ENCODE assay signal across 21 mouse cellular contexts in the genomic region with DNA sequence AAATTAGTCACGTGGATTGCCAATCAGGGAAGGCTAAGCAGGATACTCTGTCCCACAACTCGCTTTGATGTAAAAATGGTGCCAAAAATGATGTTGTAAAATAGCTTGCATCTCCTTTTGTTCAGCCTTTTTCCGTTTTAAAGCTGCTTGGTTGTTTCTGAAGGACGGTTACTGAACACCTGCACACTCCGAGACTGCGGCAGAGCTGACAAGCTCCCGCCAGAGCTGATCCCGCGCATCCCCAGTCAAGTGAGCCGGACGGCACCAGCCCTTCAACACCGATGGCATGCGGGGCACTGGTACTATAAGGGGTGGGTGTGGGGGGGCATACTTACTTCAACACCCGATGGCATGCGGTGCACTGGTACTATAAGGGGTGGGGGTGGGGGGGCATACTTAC. TPM values are rescaled to one million over a fixed set of nuclear protein-coding genes. Genes with fewer than 3 reads are reported as not detected.
DNase-seq lines count a peak whose midpoint lies in the region; ATAC-seq and TF ChIP-seq lines count a peak whose summit lies in the region.
"Had no signal": no experiment of that assay in that cellular context is flagged by ENCODE, and none has a peak within 500 bp of the region (broad histone marks: within the 10 kb centered on the region; RNA-seq: fewer than 3 reads in every experiment).

No protein-coding gene starts in this region.

- DNase-seq in hindbrain, postnatal 0 days (ENCODE audit: low spot score), result no peak
- peak; percentile 67 for DNase-seq in A20 (ENCODE audit: low read depth, low spot score)
- DNase-seq in CD4-positive helper T cell, adult 2 months (ENCODE audit: low read depth, low spot score), result peak; percentile 42
- no peak for DNase-seq in left cerebral cortex, adult 18-20 months (ENCODE audit: low spot score in 2 of 2)
- DNase-seq in cerebellum, adult 2 months, result no peak
- DNase-seq: adrenal gland, postnatal 10 days; gastrocnemius, postnatal 10 days; heart, postnatal 10 days; kidney, postnatal 14 days; right cerebral cortex, adult 18-20 months had no signal

- 0 out of 2 replicates have a peak, but pooled peaks have one; percentile 30 for ATAC-seq in hindbrain, embryonic 16.5 days
- no peak for ATAC-seq in hindbrain, postnatal 0 days
- no peak for ATAC-seq in intestine, embryonic 16.5 days
- ATAC-seq: forebrain, embryonic 14.5 days had no signal

- peaks cover 5% of the 10 kb centered on the region for H3K4me1 ChIP-seq in hindbrain, embryonic 16.5 days (ENCODE audit: control insufficient read depth, insufficient read depth, low read depth, low read length)
- 0 out of 2 replicates have a peak, but pooled peaks cover 4% of the 10 kb centered on the region for H3K4me1 ChIP-seq in hindbrain, postnatal 0 days (ENCODE audit: insufficient read depth, low read length)
- H3K4me1 ChIP-seq in small intestine, adult 2 months (ENCODE audit: control insufficient read depth, insufficient read depth, insufficient read length, low read length), result peaks cover 4% of the 10 kb centered on the region; the same call in 1 of the 2 replicates
- H3K4me1 ChIP-seq in intestine, embryonic 16.5 days (ENCODE audit: control insufficient read depth, insufficient read depth, low read length), result 0 out of 2 replicates have a peak, but pooled peaks cover 2% of the 10 kb centered on the region
- H3K4me1 ChIP-seq in cerebellum, adult 2 months (ENCODE audit: control insufficient read depth, insufficient read depth, low read length), result peaks cover 34% of the 10 kb centered on the region
- H3K4me1 ChIP-seq: limb, embryonic 10.5 days had no signal

- no peak overlapping the region for H3K27ac ChIP-seq in hindbrain, embryonic 16.5 days (ENCODE audit: low read depth, low read length)
- H3K27ac ChIP-seq in hindbrain, postnatal 0 days, result no peak overlapping the region
- peak overlapping the region; percentile 43; the same call in 1 of the 2 replicates for H3K27ac ChIP-seq in small intestine, adult 2 months (ENCODE audit: insufficient read depth, low read depth, low read length)
- no peak overlapping the region for H3K27ac ChIP-seq in intestine, embryonic 16.5 days (ENCODE audit: low read length)
- H3K27ac ChIP-seq in cerebellum, adult 2 months (ENCODE audit: insufficient read depth, low read length), result no peak overlapping the region
- H3K27ac ChIP-seq: limb, embryonic 10.5 days; liver, embryonic 14.5 days; neural tube, embryonic 15.5 days had no signal

- H3K4me3 ChIP-seq in hindbrain, embryonic 16.5 days (ENCODE audit: low read length), result no peak overlapping the region
- H3K4me3 ChIP-seq in hindbrain, postnatal 0 days (ENCODE audit: low read length), result no peak overlapping the region
- peak overlapping the region; percentile 9; the same call in 1 of the 2 replicates for H3K4me3 ChIP-seq in small intestine, adult 2 months (ENCODE audit: low read depth, low read length)
- H3K4me3 ChIP-seq in intestine, embryonic 16.5 days (ENCODE audit: low read length), result no peak overlapping the region
- no peak overlapping the region for H3K4me3 ChIP-seq in cerebellum, adult 2 months (replicated peaks; ENCODE audit: insufficient read depth, low read depth, low read length)
- H3K4me3 ChIP-seq: limb, embryonic 10.5 days; neural tube, embryonic 15.5 days had no signal

- 87% methylated on average over 15 of the region's 15 CpGs for WGBS in hindbrain, embryonic 16.5 days
- WGBS in hindbrain, postnatal 0 days, result 82% methylated on average over 15 of the region's 15 CpGs
- 77% methylated on average over 15 of the region's 15 CpGs for WGBS in small intestine, adult 2 months
- 91% methylated on average over 15 of the region's 15 CpGs for WGBS in intestine, embryonic 16.5 days
- WGBS in cerebellum, adult 2 months, result 72% methylated on average over 15 of the region's 15 CpGs

- H3K9me3 ChIP-seq in hindbrain, embryonic 16.5 days (ENCODE audit: control insufficient read depth, low read length), result no peaks in the 10 kb centered on the region
- no peaks in the 10 kb centered on the region for H3K9me3 ChIP-seq in hindbrain, postnatal 0 days (ENCODE audit: low read length)
- no peaks in the 10 kb centered on the region for H3K9me3 ChIP-seq in intestine, embryonic 16.5 days (ENCODE audit: control insufficient read depth, low read length)
- H3K9me3 ChIP-seq: limb, embryonic 10.5 days; neural tube, embryonic 15.5 days had no signal

- H3K4me2 ChIP-seq in hindbrain, embryonic 16.5 days (ENCODE audit: low read length), result no peak overlapping the region
- no peak overlapping the region for H3K4me2 ChIP-seq in hindbrain, postnatal 0 days (ENCODE audit: low read depth, low read length)
- no peak overlapping the region for H3K4me2 ChIP-seq in intestine, embryonic 16.5 days (ENCODE audit: low read depth, low read length)
- H3K4me2 ChIP-seq: neural tube, embryonic 15.5 days had no signal

- no peaks in the 10 kb centered on the region for H3K27me3 ChIP-seq in hindbrain, embryonic 16.5 days (replicated peaks; ENCODE audit: control insufficient read depth, insufficient read depth, low read length)
- no peaks in the 10 kb centered on the region for H3K27me3 ChIP-seq in hindbrain, postnatal 0 days (ENCODE audit: insufficient read depth, low read length)
- no peaks in the 10 kb centered on the region for H3K27me3 ChIP-seq in small intestine, adult 2 months (ENCODE audit: control insufficient read depth, insufficient read depth, low read length)
- H3K27me3 ChIP-seq in intestine, embryonic 16.5 days (replicated peaks; ENCODE audit: control insufficient read depth, insufficient read depth, low read length), result no peaks in the 10 kb centered on the region
- H3K27me3 ChIP-seq in cerebellum, adult 2 months (ENCODE audit: control insufficient read depth, insufficient read depth, low read length), result no peaks in the 10 kb centered on the region
- H3K27me3 ChIP-seq: neural tube, embryonic 15.5 days had no signal

- H3K9ac ChIP-seq in hindbrain, embryonic 16.5 days (ENCODE audit: low read depth, low read length), result no peak overlapping the region
- no peak overlapping the region for H3K9ac ChIP-seq in hindbrain, postnatal 0 days (replicated peaks; ENCODE audit: low read length)
- no peak overlapping the region for H3K9ac ChIP-seq in intestine, embryonic 16.5 days (ENCODE audit: low read depth, low read length)
- H3K9ac ChIP-seq: liver, embryonic 14.5 days; neural tube, embryonic 15.5 days had no signal

- H3K36me3 ChIP-seq in hindbrain, embryonic 16.5 days (ENCODE audit: control insufficient read depth, insufficient read depth, low read length), result peaks cover 8% of the 10 kb centered on the region; the same call in 1 of the 2 replicates
- 0 out of 2 replicates have a peak, but pooled peaks cover 3% of the 10 kb centered on the region for H3K36me3 ChIP-seq in hindbrain, postnatal 0 days (ENCODE audit: insufficient read depth, low read length)
- H3K36me3 ChIP-seq in small intestine, adult 2 months (ENCODE audit: control insufficient read depth, insufficient read depth, low read length), result peaks cover 22% of the 10 kb centered on the region
- H3K36me3 ChIP-seq in intestine, embryonic 16.5 days (ENCODE audit: control insufficient read depth, insufficient read depth, low read length), result peaks cover 4% of the 10 kb centered on the region; the same call in 1 of the 2 replicates

- TF ChIP-seq CTCF in hindbrain, postnatal 0 days (IDR thresholded peaks at IDR 0.05; ENCODE audit: low read depth), result no peak
- no peak for TF ChIP-seq CTCF in small intestine, adult 2 months (IDR thresholded peaks at IDR 0.05; ENCODE audit: extremely low read depth, insufficient read length, insufficient replicate concordance, low read depth, low read length)
- no peak for TF ChIP-seq CTCF in cerebellum, adult 2 months (IDR thresholded peaks at IDR 0.05; ENCODE audit: borderline replicate concordance, insufficient read depth, low read depth, low read length)

- TF ChIP-seq POLR2A in small intestine, adult 2 months (IDR thresholded peaks at IDR 0.05; ENCODE audit: low read depth, low read length), result no peak
- TF ChIP-seq POLR2A in cerebellum, adult 2 months (IDR thresholded peaks at IDR 0.05; ENCODE audit: borderline replicate concordance, insufficient read depth, low read length), result no peak

RNA-seq across cellular contexts. Expression of a gene that starts 17.4 kb away (rescaled TPM):
- 8.9 and 10.1 TPM in 2 replicates for polyA plus RNA-seq in hindbrain, embryonic 16.5 days (2015; fragmentation: Nextera tagmentation; extraction: Ambion mirVana)
- 52.6 and 59.3 TPM in 2 replicates for total RNA-seq in hindbrain, postnatal 0 days (2014; rRNA removed)
- polyA plus RNA-seq in hindbrain, postnatal 0 days (2015; fragmentation: Nextera tagmentation; extraction: Ambion mirVana), result 8.1 and 8.4 TPM in 2 replicates
- polyA plus RNA-seq in small intestine, adult 2 months (2012; rRNA removed), result 27.2 and 55.2 TPM in 2 replicates
- 100 to 1,000 TPM; 117 to 124 TPM for total RNA-seq in left cerebral cortex, adult 18-20 months (2021)
- 6.3 and 7.1 TPM in 2 replicates for polyA plus RNA-seq in intestine, embryonic 16.5 days (2015; fragmentation: Nextera tagmentation; extraction: Ambion mirVana)
- 59.6 and 65.2 TPM in 2 replicates for polyA plus RNA-seq in cerebellum, adult 2 months (2012; rRNA removed)

RNA-seq across cellular contexts. Expression of a gene that starts 34.8 kb away (rescaled TPM):
- not detected in 2 replicates for polyA plus RNA-seq in hindbrain, embryonic 16.5 days (2015; fragmentation: Nextera tagmentation; extraction: Ambion mirVana)
- total RNA-seq in hindbrain, postnatal 0 days (2014; rRNA removed), result not detected in 2 replicates
- not detected in 2 replicates for polyA plus RNA-seq in hindbrain, postnatal 0 days (2015; fragmentation: Nextera tagmentation; extraction: Ambion mirVana)
- not detected in 2 replicates for polyA plus RNA-seq in small intestine, adult 2 months (2012; rRNA removed)
- total RNA-seq in left cerebral cortex, adult 18-20 months (2021), result not detected
- not detected in 2 replicates for polyA plus RNA-seq in intestine, embryonic 16.5 days (2015; fragmentation: Nextera tagmentation; extraction: Ambion mirVana)
- not detected in 2 replicates for polyA plus RNA-seq in cerebellum, adult 2 months (2012; rRNA removed)
- total RNA-seq: adrenal gland, postnatal 10 days; ES-E14; gastrocnemius, postnatal 10 days; heart, postnatal 10 days; layer of hippocampus, postnatal 25 days; monocyte, adult 5-6 weeks had no signal
- polyA plus RNA-seq: forebrain, embryonic 14.5 days; inflammation-experienced regulatory T-cells, adult 6 months; limb, embryonic 10.5 days; liver, embryonic 14.5 days; neural tube, embryonic 15.5 days had no signal

RNA-seq across cellular contexts. Expression of a gene that starts 35.2 kb away (rescaled TPM):
- polyA plus RNA-seq in hindbrain, embryonic 16.5 days (2015; fragmentation: Nextera tagmentation; extraction: Ambion mirVana), result 16.9 and 17.0 TPM in 2 replicates
- 3.0 and 7.9 TPM in 2 replicates for total RNA-seq in hindbrain, postnatal 0 days (2014; rRNA removed)
- polyA plus RNA-seq in hindbrain, postnatal 0 days (2015; fragmentation: Nextera tagmentation; extraction: Ambion mirVana), result 15.4 and 19.1 TPM in 2 replicates
- 5.2 and 5.3 TPM in 2 replicates for polyA plus RNA-seq in small intestine, adult 2 months (2012; rRNA removed)
- 1 to 10 TPM; 5.9 to 7.8 TPM for total RNA-seq in left cerebral cortex, adult 18-20 months (2021)
- polyA plus RNA-seq in intestine, embryonic 16.5 days (2015; fragmentation: Nextera tagmentation; extraction: Ambion mirVana), result 19.1 and 21.1 TPM in 2 replicates
- polyA plus RNA-seq in cerebellum, adult 2 months (2012; rRNA removed), result 8.5 and 11.3 TPM in 2 replicates

RNA-seq across cellular contexts. Expression of a gene that starts 35.3 kb away (rescaled TPM):
- polyA plus RNA-seq in hindbrain, embryonic 16.5 days (2015; fragmentation: Nextera tagmentation; extraction: Ambion mirVana), result 22.1 and 26.0 TPM in 2 replicates
- 16.1 and 25.8 TPM in 2 replicates for total RNA-seq in hindbrain, postnatal 0 days (2014; rRNA removed)
- polyA plus RNA-seq in hindbrain, postnatal 0 days (2015; fragmentation: Nextera tagmentation; extraction: Ambion mirVana), result 16.4 and 20.1 TPM in 2 replicates
- 3.8 and 9.4 TPM in 2 replicates for polyA plus RNA-seq in small intestine, adult 2 months (2012; rRNA removed)
- total RNA-seq in left cerebral cortex, adult 18-20 months (2021), result 10 to 100 TPM; 11.7 to 13.4 TPM
- polyA plus RNA-seq in intestine, embryonic 16.5 days (2015; fragmentation: Nextera tagmentation; extraction: Ambion mirVana), result 21.0 and 21.8 TPM in 2 replicates
- polyA plus RNA-seq in cerebellum, adult 2 months (2012; rRNA removed), result 19.2 and 23.2 TPM in 2 replicates

RNA-seq across cellular contexts. Expression of a gene that starts 35.4 kb away (rescaled TPM):
- polyA plus RNA-seq in hindbrain, embryonic 16.5 days (2015; fragmentation: Nextera tagmentation; extraction: Ambion mirVana), result 0.24 TPM in 1 of 2 replicates, not detected in the other
- 1.1 and 1.9 TPM in 2 replicates for total RNA-seq in hindbrain, postnatal 0 days (2014; rRNA removed)
- polyA plus RNA-seq in hindbrain, postnatal 0 days (2015; fragmentation: Nextera tagmentation; extraction: Ambion mirVana), result 0.24 TPM in 1 of 2 replicates, not detected in the other
- polyA plus RNA-seq in small intestine, adult 2 months (2012; rRNA removed), result not detected in 2 replicates
- total RNA-seq in left cerebral cortex, adult 18-20 months (2021), result under 1 TPM; 0.74 to 0.75 TPM
- polyA plus RNA-seq in intestine, embryonic 16.5 days (2015; fragmentation: Nextera tagmentation; extraction: Ambion mirVana), result 0.45 and 0.69 TPM in 2 replicates
- 0.33 and 0.49 TPM in 2 replicates for polyA plus RNA-seq in cerebellum, adult 2 months (2012; rRNA removed)
- total RNA-seq: gastrocnemius, postnatal 10 days; heart, postnatal 10 days; monocyte, adult 5-6 weeks had no signal
- polyA plus RNA-seq: neural tube, embryonic 15.5 days had no signal

Comparison
In these comparisons a context has a peak if more than half of its experiments do, and no peak if none do; other contexts are left out.
1. DNase-seq: peak in A20 (single experiment) and CD4-positive helper T cell, adult 2 months (single experiment); none in hindbrain, postnatal 0 days (single experiment), left cerebral cortex, adult 18-20 months (0 of 2) and cerebellum, adult 2 months (0 of 2).